Mouse (Mus musculus): ENCODE measurements around the gene Aldoc. TPM values are rescaled to one million over a fixed set of nuclear protein-coding genes. Genes with fewer than 3 reads are reported as not detected.
"Not testable (repeated sequence)": the region's sequence is repeated elsewhere in the genome, so short reads cannot be mapped to it uniquely, and the experiment has no call there.

The Aldoc gene
- polyA plus RNA-seq (2015; fragmentation: Nextera tagmentation; extraction: Ambion mirVana): 328 and 382 TPM in 2 replicates

- WGBS: 6% methylated on average over 15 of the region's 15 CpGs
- peaks cover 21% of the 10 kb centered on the region for H3K4me1 ChIP-seq
- peak within 1 kb of the TSS; percentile 82 for H3K27ac ChIP-seq (replicated peaks)
- peak within 1 kb of the TSS; percentile 34 for H3K9ac ChIP-seq (replicated peaks)
- H3K36me3 ChIP-seq: no peaks in the 10 kb centered on the region
- H3K27me3 ChIP-seq (replicated peaks): no peaks in the 10 kb centered on the region
- H3K4me2 ChIP-seq: peak within 1 kb of the TSS; percentile 52
- ATAC-seq (ENCODE audit: low FRiP score): peak; percentile 91
- H3K9me3 ChIP-seq (replicated peaks): no peaks in the 10 kb centered on the region
- peak within 1 kb of the TSS; percentile 32 for H3K4me3 ChIP-seq (replicated peaks)
Measured at GRCm38 (mm10) chr11:78322860-78323259, at the start of gene Aldoc. Gene Aldoc, plus strand, starts transcription at chr11:78322968.

GRCm38 (mm10) chr11:78275596-78275995 lies 47.2 kb upstream of the Aldoc start:
- no peak overlapping the region for H3K4me3 ChIP-seq (replicated peaks)
- peaks cover 6% of the 10 kb centered on the region; the same call in 1 of the 2 replicates for H3K4me1 ChIP-seq
- H3K27me3 ChIP-seq (replicated peaks): no peaks in the 10 kb centered on the region
- no peak for ATAC-seq (ENCODE audit: low FRiP score)
- 97% methylated on average over 1 of the region's 1 CpGs for WGBS
- no peaks in the 10 kb centered on the region for H3K9me3 ChIP-seq (replicated peaks)
- no peak overlapping the region for H3K27ac ChIP-seq (replicated peaks)
- H3K9ac ChIP-seq (replicated peaks): no peak overlapping the region
- peaks cover 95% of the 10 kb centered on the region for H3K36me3 ChIP-seq
- H3K4me2 ChIP-seq: no peak overlapping the region

- not testable (repeated sequence) for H3K4me3 ChIP-seq (replicated peaks); H3K27me3 ChIP-seq (replicated peaks); H3K4me2 ChIP-seq; H3K4me1 ChIP-seq; H3K27ac ChIP-seq (replicated peaks); H3K9me3 ChIP-seq (replicated peaks); ATAC-seq (ENCODE audit: low FRiP score); H3K9ac ChIP-seq (replicated peaks)
- WGBS: 93% methylated on average over 4 of the region's 4 CpGs
- peaks cover 97% of the 10 kb centered on the region for H3K36me3 ChIP-seq
Measured at GRCm38 (mm10) chr11:78276169-78276568, 46.6 kb upstream of the Aldoc start.

- no peak overlapping the region for H3K4me2 ChIP-seq
- H3K9ac ChIP-seq (replicated peaks): no peak overlapping the region
- WGBS: 93% methylated on average over 7 of the region's 7 CpGs
- H3K36me3 ChIP-seq: peaks cover 94% of the 10 kb centered on the region
- H3K9me3 ChIP-seq (replicated peaks): no peaks in the 10 kb centered on the region
- no peak for ATAC-seq (ENCODE audit: low FRiP score)
- H3K4me1 ChIP-seq: no peaks in the 10 kb centered on the region
- no peaks in the 10 kb centered on the region for H3K27me3 ChIP-seq (replicated peaks)
- H3K27ac ChIP-seq (replicated peaks): no peak overlapping the region
- H3K4me3 ChIP-seq (replicated peaks): no peak overlapping the region
Measured at GRCm38 (mm10) chr11:78278853-78279252, 43.9 kb upstream of the Aldoc start.

DNA sequence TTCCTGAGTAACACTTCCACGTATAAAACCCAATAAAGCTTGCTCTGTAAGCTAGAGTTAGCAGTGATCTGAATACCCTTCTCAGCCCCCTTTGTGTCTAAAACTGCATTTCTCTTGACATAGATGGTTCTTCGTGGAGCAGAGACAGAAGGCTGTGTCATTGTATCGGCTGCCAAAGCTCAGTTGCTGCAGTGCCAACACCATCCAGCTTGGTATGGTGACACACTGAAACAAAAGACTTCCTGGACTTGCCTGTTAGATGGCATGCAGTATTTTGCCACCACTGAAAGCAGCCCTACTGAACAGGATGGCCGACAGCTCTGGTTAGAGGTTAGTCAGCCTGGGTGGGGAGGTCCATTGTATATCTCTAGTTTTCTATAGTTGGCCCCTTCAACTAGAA lies 43.2 kb upstream of the Aldoc start:
- Histone ChIP-seq H3K9me3 (replicated peaks) (no peaks in the 10 kb centered on the region), H3K36me3 (peaks cover 94% of the 10 kb centered on the region), H3K27ac (replicated peaks) (no peak overlapping the region; the same call in 1 of the 2 replicates), H3K4me2 (no peak overlapping the region), H3K4me1 (no peaks in the 10 kb centered on the region), H3K27me3 (replicated peaks) (no peaks in the 10 kb centered on the region), H3K9ac (replicated peaks) (no peak overlapping the region), H3K4me3 (replicated peaks) (no peak overlapping the region)
- no peak for ATAC-seq (ENCODE audit: low FRiP score)
- 81% methylated on average over 4 of the region's 4 CpGs for WGBS

DNA sequence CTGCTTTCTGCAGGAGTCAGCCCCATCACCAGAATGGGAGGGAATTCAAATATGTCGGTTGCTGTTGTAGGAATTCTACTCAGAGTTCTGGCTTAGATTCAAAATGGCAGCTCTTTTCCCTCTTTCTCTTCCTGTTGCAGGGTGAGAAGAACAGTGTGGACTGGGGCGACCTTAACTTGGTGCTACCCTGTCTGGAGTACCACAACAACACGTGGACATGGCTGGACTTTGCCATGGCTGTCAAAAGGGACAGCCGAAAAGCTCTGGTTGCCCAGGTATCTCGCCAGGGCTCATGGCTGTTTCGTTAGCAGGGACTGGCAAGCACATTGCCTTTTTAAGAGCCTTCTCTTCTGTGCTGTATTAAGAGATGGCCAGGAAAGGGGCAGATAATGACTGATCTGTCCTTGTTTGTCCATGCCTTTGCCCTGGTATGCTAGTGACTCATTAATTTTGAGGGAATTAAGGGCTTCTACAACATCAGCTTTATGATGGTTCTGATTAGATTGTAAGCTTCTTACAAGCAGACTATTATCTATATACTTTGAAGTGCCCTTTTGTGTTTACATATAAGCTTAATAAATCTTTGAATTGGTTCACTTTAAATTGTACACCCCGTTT lies 33.5 kb upstream of the Aldoc start:
- ATAC-seq (ENCODE audit: low FRiP score): no peak
- Histone ChIP-seq H3K9me3 (replicated peaks) (no peaks in the 10 kb centered on the region), H3K4me3 (replicated peaks) (no peak overlapping the region), H3K27me3 (replicated peaks) (no peaks in the 10 kb centered on the region), H3K4me1 (no peaks in the 10 kb centered on the region), H3K9ac (replicated peaks) (no peak overlapping the region), H3K27ac (replicated peaks) (no peak overlapping the region), H3K4me2 (no peak overlapping the region), H3K36me3 (peaks cover 82% of the 10 kb centered on the region)
- WGBS: 90% methylated on average over 7 of the region's 7 CpGs

DNA sequence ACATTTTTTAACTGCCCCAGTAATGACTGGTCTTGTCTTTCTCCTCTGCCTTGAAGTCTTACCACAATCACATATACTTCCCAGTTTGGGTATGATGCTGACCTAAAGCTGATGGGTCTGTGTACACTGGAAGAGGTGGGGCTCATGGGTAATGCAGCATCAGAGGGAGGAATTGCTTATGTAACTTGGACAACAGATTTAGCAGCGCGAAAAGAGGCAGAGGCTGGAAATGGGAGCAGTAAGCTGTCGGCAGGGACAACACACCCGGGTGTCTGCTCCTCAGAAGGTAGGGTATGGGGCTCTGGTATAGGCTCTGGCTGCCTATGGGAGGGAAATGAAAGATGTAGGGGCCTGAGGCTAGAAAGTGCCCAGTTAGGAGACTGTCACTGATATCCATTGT lies 32.1 kb upstream of the Aldoc start, which contains the start of gene BC030499:
TSS of gene BC030499 (plus strand) at position 188 of the 400 bp plus-strand sequence.
- WGBS: 96% methylated on average over 4 of the region's 4 CpGs
- ATAC-seq (ENCODE audit: low FRiP score): no peak

DNA sequence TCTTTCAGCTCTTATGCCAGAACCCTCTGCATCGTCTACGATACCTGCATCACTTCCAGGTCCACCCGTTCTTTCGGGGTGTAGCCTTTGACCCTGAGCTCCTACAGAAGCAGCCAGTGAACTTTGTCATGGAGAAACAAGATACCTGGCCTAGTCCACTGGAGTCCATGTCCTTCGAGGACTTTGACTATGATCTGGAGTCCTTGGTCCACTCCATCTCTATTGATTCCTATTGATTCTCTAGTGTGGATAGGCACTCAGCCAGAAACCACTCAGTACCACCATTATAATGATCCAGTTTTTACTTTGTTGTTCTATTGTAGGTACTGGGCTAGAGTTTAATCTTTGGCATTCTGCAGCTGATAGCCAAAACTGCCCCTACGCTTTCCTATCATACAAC lies 28.2 kb upstream of the Aldoc start:
- no peak overlapping the region for H3K27ac ChIP-seq (replicated peaks)
- WGBS: 96% methylated on average over 6 of the region's 6 CpGs
- no peak overlapping the region for H3K9ac ChIP-seq (replicated peaks)
- no peak for ATAC-seq (ENCODE audit: low FRiP score)
- no peak overlapping the region for H3K4me3 ChIP-seq (replicated peaks)
- H3K36me3 ChIP-seq: peaks cover 37% of the 10 kb centered on the region
- no peaks in the 10 kb centered on the region for H3K4me1 ChIP-seq
- no peak overlapping the region for H3K4me2 ChIP-seq
- H3K9me3 ChIP-seq (replicated peaks): no peaks in the 10 kb centered on the region
- no peaks in the 10 kb centered on the region for H3K27me3 ChIP-seq (replicated peaks)

More for the DNA sequence above, 32.1 kb upstream of the Aldoc start, which contains the start of gene BC030499:
- Histone ChIP-seq H3K27ac (replicated peaks) (no peak within 1 kb of the TSS), H3K36me3 (peaks cover 71% of the 10 kb centered on the region), H3K4me3 (replicated peaks) (no peak within 1 kb of the TSS), H3K4me1 (no peaks in the 10 kb centered on the region), H3K4me2 (no peak within 1 kb of the TSS), H3K9ac (replicated peaks) (no peak within 1 kb of the TSS), H3K27me3 (replicated peaks) (no peaks in the 10 kb centered on the region), H3K9me3 (replicated peaks) (no peaks in the 10 kb centered on the region)

DNA sequence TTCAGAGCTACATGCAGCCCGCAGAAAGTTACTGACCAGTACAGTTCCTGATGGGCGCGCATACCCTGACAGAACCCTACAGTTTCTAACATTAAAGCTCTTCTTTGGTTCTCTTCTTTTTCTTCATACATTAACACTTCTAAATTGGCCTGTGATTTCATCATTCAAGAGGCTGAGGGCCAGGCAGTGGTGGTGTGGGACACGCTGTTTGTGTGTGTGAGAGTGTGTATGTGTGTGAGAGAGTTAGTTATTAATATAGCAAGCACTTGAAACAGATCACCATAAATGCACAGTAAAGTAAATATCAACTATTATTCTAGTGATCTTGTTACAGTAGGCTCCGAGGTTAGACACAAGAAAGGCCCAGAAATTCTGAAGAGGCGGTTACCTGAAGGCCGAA lies 21.9 kb upstream of the Aldoc start:
- Histone ChIP-seq H3K4me2 (peak overlapping the region; percentile 100), H3K4me1 (peaks cover 11% of the 10 kb centered on the region), H3K4me3 (replicated peaks) (peak overlapping the region; percentile 54), H3K9ac (replicated peaks) (peak overlapping the region; percentile 56), H3K9me3 (replicated peaks) (no peaks in the 10 kb centered on the region), H3K27me3 (replicated peaks) (no peaks in the 10 kb centered on the region), H3K36me3 (no peaks in the 10 kb centered on the region), H3K27ac (replicated peaks) (peak overlapping the region; percentile 64)
- 0 out of 2 replicates have a peak, but pooled peaks have one; percentile 29 for ATAC-seq (ENCODE audit: low FRiP score)
- 68% methylated on average over 7 of the region's 7 CpGs for WGBS

DNA sequence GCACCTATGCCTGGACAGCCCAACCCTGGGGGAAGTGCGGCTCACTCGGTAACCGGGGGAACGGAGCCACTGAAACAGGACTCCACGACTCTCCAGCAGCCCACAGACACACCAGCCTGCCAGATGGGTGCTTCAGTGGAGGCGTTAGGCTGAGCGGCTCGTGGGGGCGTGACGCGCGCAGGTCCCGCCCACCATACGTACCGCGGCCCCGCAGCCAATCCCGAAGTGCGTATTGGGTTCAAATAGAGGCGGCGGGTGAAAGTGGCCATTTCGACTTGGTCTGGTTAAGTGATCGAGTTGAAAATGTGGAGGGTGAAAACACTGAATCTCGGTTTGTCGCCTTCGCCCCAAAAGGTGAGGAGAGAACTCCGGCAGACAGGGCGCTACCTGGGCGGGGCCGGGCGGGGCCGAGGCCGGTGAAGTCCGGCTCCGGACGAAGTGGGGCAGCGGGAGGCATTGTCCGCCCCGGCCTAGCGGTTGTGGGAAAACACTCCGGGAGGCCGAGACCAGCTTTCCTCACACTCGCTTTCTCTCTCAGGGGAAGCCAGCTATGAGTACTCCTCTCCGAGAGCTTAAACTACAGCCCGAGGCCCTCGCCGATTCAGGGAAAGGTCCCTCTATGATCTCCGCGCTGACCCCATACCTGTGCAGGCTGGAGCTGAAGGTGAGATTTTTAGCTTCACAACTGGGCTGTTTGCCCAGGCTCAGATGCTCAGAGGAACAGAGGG lies 21.2 kb upstream of the Aldoc start, which contains the start of gene Spag5:
TSS of gene Spag5 (plus strand) at position 173 of the 728 bp plus-strand sequence.
- Histone ChIP-seq H3K4me3 (replicated peaks) (peak within 1 kb of the TSS; percentile 54), H3K9ac (replicated peaks) (peak within 1 kb of the TSS; percentile 56), H3K4me1 (peaks cover 11% of the 10 kb centered on the region), H3K4me2 (peak within 1 kb of the TSS; percentile 100), H3K27ac (replicated peaks) (peak within 1 kb of the TSS; percentile 64), H3K36me3 (no peaks in the 10 kb centered on the region), H3K27me3 (replicated peaks) (no peaks in the 10 kb centered on the region), H3K9me3 (replicated peaks) (no peaks in the 10 kb centered on the region)
- ATAC-seq (ENCODE audit: low FRiP score): peak; percentile 99
- WGBS: under 1% methylated on average over 49 of the region's 49 CpGs

DNA sequence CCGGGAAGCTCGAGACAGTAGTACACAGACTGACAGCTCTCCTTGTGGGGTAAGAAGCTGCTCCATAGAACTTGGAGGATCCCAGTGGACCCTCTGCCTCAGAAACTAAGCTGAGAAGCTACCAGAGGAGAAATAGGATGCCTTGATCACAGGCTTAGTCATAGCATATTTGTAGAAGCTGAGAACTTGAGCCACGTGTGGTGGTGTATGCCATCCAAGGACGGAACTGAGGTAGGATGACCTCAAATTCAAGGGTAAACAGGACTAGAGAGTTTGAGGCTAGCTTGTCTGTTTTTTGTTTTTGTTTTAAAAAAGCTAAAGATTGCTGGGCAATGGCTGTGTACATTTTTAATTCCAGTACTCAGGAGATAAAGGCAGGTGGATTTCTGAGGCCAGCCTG lies 17.5 kb upstream of the Aldoc start:
- Histone ChIP-seq H3K9me3 (replicated peaks) (no peaks in the 10 kb centered on the region), H3K4me3 (replicated peaks) (no peak overlapping the region), H3K27me3 (replicated peaks) (no peaks in the 10 kb centered on the region), H3K4me2 (no peak overlapping the region), H3K27ac (replicated peaks) (no peak overlapping the region), H3K4me1 (peaks cover 11% of the 10 kb centered on the region), H3K9ac (replicated peaks) (no peak overlapping the region), H3K36me3 (no peaks in the 10 kb centered on the region)
- no peak for ATAC-seq (ENCODE audit: low FRiP score)
- 95% methylated on average over 4 of the region's 4 CpGs for WGBS

All from neural tube, embryonic 15.5 days (tissue).